Mouse (Mus musculus) kidney, adult 2 months (tissue): Measurements from ENCODE around the gene Grip1.

ENCODE experiments used
- CTCF ChIP-seq: fragments of 200-500 bp; conservative IDR thresholded peaks from 2 replicates; pipeline ENCODE4 v1.5.1; 2011; ENCODE audit warnings: low read depth, mild to moderate bottlenecking, control low read depth, low read length, moderate library complexity, mixed read lengths; ENCODE audit not compliant: insufficient read depth, insufficient read length
- POLR2A ChIP-seq: fragments of 200-500 bp; IDR thresholded peaks from one replicate; pipeline ENCODE4 v1.6.1; 2011; ENCODE audit warnings: low read depth, low read length, control low read depth

- TF ChIP-seq CTCF (no peak), POLR2A (no peak)
Measured at GRCm38 (mm10) chr10:119980032-119980431, 526.4 kb downstream of the Grip1 start.
